Mouse (Mus musculus) intestine, embryonic 16.5 days (tissue): Measurements from ENCODE around the gene Gdf15. TPM values are rescaled to one million over a fixed set of nuclear protein-coding genes. Genes with fewer than 3 reads are reported as not detected.

Experiments used
- ATAC-seq: fragments of 200-750 bp; cut with Nextera tagmentation; 2 replicates; pipeline ENCODE4 v1.8.0; 2017; ENCODE audit warnings: moderate TSS enrichment, moderate library complexity
- H3K27ac ChIP-seq: fragments of 300-500 bp; sonication (generic); 2 replicates; pipeline ENCODE4 v1.5.1; 2014; ENCODE audit warnings: mild to moderate bottlenecking, low read length
- H3K27me3 ChIP-seq: fragments of 300-500 bp; sonication (generic); replicated peaks from 2 replicates; pipeline ENCODE4 v1.6.1; 2014; ENCODE audit warnings: low read length, control low read depth, mixed read lengths; ENCODE audit not compliant: control insufficient read depth, insufficient read depth
- H3K36me3 ChIP-seq: fragments of 300-500 bp; sonication (generic); 2 replicates; pipeline ENCODE4 v1.6.1; 2014; ENCODE audit warnings: low read length, control low read depth; ENCODE audit not compliant: control insufficient read depth, insufficient read depth
- H3K4me1 ChIP-seq: fragments of 300-500 bp; sonication (generic); 2 replicates; pipeline ENCODE4 v1.6.1; 2014; ENCODE audit warnings: low read length, control low read depth, mixed read lengths; ENCODE audit not compliant: control insufficient read depth, insufficient read depth
- H3K4me2 ChIP-seq: fragments of 300-500 bp; sonication (generic); 2 replicates; pipeline ENCODE4 v1.6.1; 2014; ENCODE audit warnings: low read depth, low read length, control low read depth
- H3K4me3 ChIP-seq: fragments of 300-500 bp; sonication (generic); 2 replicates; pipeline ENCODE4 v1.5.1; 2014; ENCODE audit warnings: mild to moderate bottlenecking, low read length
- H3K9ac ChIP-seq: fragments of 300-500 bp; sonication (generic); 2 replicates; pipeline ENCODE4 v1.6.1; 2014; ENCODE audit warnings: low read depth, low read length
- H3K9me3 ChIP-seq: fragments of 300-500 bp; sonication (generic); 2 replicates; pipeline ENCODE4 v1.6.1; 2016; ENCODE audit warnings: low read length, control low read depth; ENCODE audit not compliant: control insufficient read depth
- WGBS: fragments of 180-500 bp; shearing (Covaris S2); extraction: QIAGEN DNeasy Blood & Tissue Kit; methylation state at CpG from one replicate; pipeline ENCODE4 v1.1.7; 2014; 5-methylcytosine and 5-hydroxymethylcytosine counted together
- polyA plus RNA-seq: library from polyadenylated mRNA; unstranded; fragments of >200 nt; fragmentation: Nextera tagmentation; extraction: Ambion mirVana; gene quantifications from 2 replicates; pipeline ENCODE4 v1.2.1, GENCODE M21; 2015

The Gdf15 gene
- polyA plus RNA-seq = 3.6 and 3.7 TPM in 2 replicates

- peak within 1 kb of the TSS; percentile 78 for H3K27ac ChIP-seq
- ATAC-seq = no peak
- WGBS = 71% methylated on average over 6 of the region's 6 CpGs
- no peaks in the 10 kb centered on the region for H3K27me3 ChIP-seq
- no peaks in the 10 kb centered on the region for H3K9me3 ChIP-seq
- H3K4me1 ChIP-seq = peaks cover 35% of the 10 kb centered on the region
- peak within 1 kb of the TSS; percentile 83 for H3K4me2 ChIP-seq
- H3K9ac ChIP-seq = peak within 1 kb of the TSS; percentile 55
- no peaks in the 10 kb centered on the region for H3K36me3 ChIP-seq
- peak within 1 kb of the TSS; percentile 57 for H3K4me3 ChIP-seq
Measured at GRCm38 (mm10) chr8:70632346-70632892, at the start of gene Gdf15. Gdf15 (minus strand) TSS chr8:70632456.

- no peak for ATAC-seq
- 59% methylated on average over 3 of the region's 3 CpGs for WGBS
- no peak overlapping the region for H3K4me3 ChIP-seq
- H3K9ac ChIP-seq = no peak overlapping the region
- peaks cover 5% of the 10 kb centered on the region; the same call in 1 of the 2 replicates for H3K36me3 ChIP-seq
- H3K4me2 ChIP-seq = no peak overlapping the region
- H3K4me1 ChIP-seq = peaks cover 28% of the 10 kb centered on the region
- no peaks in the 10 kb centered on the region for H3K27me3 ChIP-seq
- H3K27ac ChIP-seq = peak overlapping the region; percentile 52
- H3K9me3 ChIP-seq = no peaks in the 10 kb centered on the region
Measured at GRCm38 (mm10) chr8:70681410-70681809, 49.2 kb upstream of the Gdf15 start.

GRCm38 (mm10) chr8:70680039-70680438 is 47.8 kb upstream of the Gdf15 start:
- peak overlapping the region; percentile 82 for H3K27ac ChIP-seq
- 63% methylated on average over 3 of the region's 3 CpGs for WGBS
- 0 out of 2 replicates have a peak overlapping the region, but pooled peaks have one; percentile 10 for H3K9ac ChIP-seq
- no peaks in the 10 kb centered on the region for H3K9me3 ChIP-seq
- H3K4me2 ChIP-seq = no peak overlapping the region
- H3K27me3 ChIP-seq = no peaks in the 10 kb centered on the region
- peaks cover 32% of the 10 kb centered on the region for H3K4me1 ChIP-seq
- no peak overlapping the region for H3K4me3 ChIP-seq
- peak; percentile 36 for ATAC-seq
- H3K36me3 ChIP-seq = peaks cover 6% of the 10 kb centered on the region; the same call in 1 of the 2 replicates

- 87% methylated on average over 4 of the region's 4 CpGs for WGBS
- Histone ChIP-seq H3K27me3 (no peaks in the 10 kb centered on the region), H3K9me3 (no peaks in the 10 kb centered on the region), H3K36me3 (peaks cover 6% of the 10 kb centered on the region; the same call in 1 of the 2 replicates), H3K4me3 (no peak overlapping the region), H3K9ac (peak overlapping the region; percentile 25; the same call in 1 of the 2 replicates), H3K4me1 (peaks cover 39% of the 10 kb centered on the region), H3K27ac (peak overlapping the region; percentile 82), H3K4me2 (no peak overlapping the region)
- peak; percentile 66 for ATAC-seq
Measured at GRCm38 (mm10) chr8:70679404-70679803, 47.1 kb upstream of the Gdf15 start.

- Histone ChIP-seq H3K27me3 (no peaks in the 10 kb centered on the region), H3K9me3 (no peaks in the 10 kb centered on the region), H3K4me3 (no peak overlapping the region), H3K9ac (no peak overlapping the region), H3K4me2 (no peak overlapping the region), H3K27ac (peak overlapping the region; percentile 82; the same call in 1 of the 2 replicates), H3K4me1 (peaks cover 46% of the 10 kb centered on the region), H3K36me3 (peaks cover 6% of the 10 kb centered on the region; the same call in 1 of the 2 replicates)
- no peak for ATAC-seq
Measured at GRCm38 (mm10) chr8:70678679-70679078, 46.4 kb upstream of the Gdf15 start.

- peaks cover 6% of the 10 kb centered on the region; the same call in 1 of the 2 replicates for H3K36me3 ChIP-seq
- H3K9me3 ChIP-seq = no peaks in the 10 kb centered on the region
- peaks cover 44% of the 10 kb centered on the region for H3K4me1 ChIP-seq
- no peaks in the 10 kb centered on the region for H3K27me3 ChIP-seq
- H3K4me2 ChIP-seq = no peak overlapping the region
- H3K9ac ChIP-seq = no peak overlapping the region
- no peak overlapping the region for H3K4me3 ChIP-seq
- H3K27ac ChIP-seq = no peak overlapping the region
- WGBS = 90% methylated on average over 15 of the region's 15 CpGs
- ATAC-seq = no peak
Measured at GRCm38 (mm10) chr8:70677451-70678080, 45.3 kb upstream of the Gdf15 start.

- ATAC-seq = no peak
- peaks cover 34% of the 10 kb centered on the region for H3K4me1 ChIP-seq
- 96% methylated on average over 1 of the region's 1 CpGs for WGBS
Measured at GRCm38 (mm10) chr8:70675336-70675735, 43.1 kb upstream of the Gdf15 start.

GRCm38 (mm10) chr8:70674716-70675115 is 42.5 kb upstream of the Gdf15 start:
- H3K36me3 ChIP-seq = peaks cover 6% of the 10 kb centered on the region; the same call in 1 of the 2 replicates
- H3K4me3 ChIP-seq = no peak overlapping the region
- H3K4me1 ChIP-seq = peaks cover 27% of the 10 kb centered on the region
- peak overlapping the region; percentile 87 for H3K4me2 ChIP-seq
- H3K9ac ChIP-seq = peak overlapping the region; percentile 84
- no peaks in the 10 kb centered on the region for H3K9me3 ChIP-seq
- H3K27me3 ChIP-seq = no peaks in the 10 kb centered on the region
- 0 out of 2 replicates have a peak, but pooled peaks have one; percentile 5 for ATAC-seq
- 65% methylated on average over 4 of the region's 4 CpGs for WGBS
- H3K27ac ChIP-seq = peak overlapping the region; percentile 95

More at GRCm38 (mm10) chr8:70675336-70675735, 43.1 kb upstream of the Gdf15 start:
- Histone ChIP-seq H3K27ac (peak overlapping the region; percentile 95), H3K36me3 (peaks cover 6% of the 10 kb centered on the region; the same call in 1 of the 2 replicates), H3K27me3 (no peaks in the 10 kb centered on the region), H3K4me2 (peak overlapping the region; percentile 20; the same call in 1 of the 2 replicates), H3K4me3 (no peak overlapping the region), H3K9ac (no peak overlapping the region), H3K9me3 (no peaks in the 10 kb centered on the region)

- 0 out of 2 replicates have a peak, but pooled peaks have one; percentile 6 for ATAC-seq
- H3K36me3 ChIP-seq = peaks cover 6% of the 10 kb centered on the region; the same call in 1 of the 2 replicates
Measured at GRCm38 (mm10) chr8:70674109-70674508, 41.9 kb upstream of the Gdf15 start.

More at GRCm38 (mm10) chr8:70674109-70674508, 41.9 kb upstream of the Gdf15 start:
- H3K9ac ChIP-seq = peak overlapping the region; percentile 84
- H3K27me3 ChIP-seq = no peaks in the 10 kb centered on the region
- peak overlapping the region; percentile 87 for H3K4me2 ChIP-seq
- WGBS = 62% methylated on average over 3 of the region's 3 CpGs
- peak overlapping the region; percentile 72 for H3K4me3 ChIP-seq
- H3K9me3 ChIP-seq = no peaks in the 10 kb centered on the region
- H3K4me1 ChIP-seq = peaks cover 23% of the 10 kb centered on the region
- H3K27ac ChIP-seq = peak overlapping the region; percentile 95
